Mouse (Mus musculus) kidney, adult 2 months (tissue): ENCODE results near the gene Herc4. TPM values are rescaled to one million over a fixed set of nuclear protein-coding genes. Genes with fewer than 3 reads are reported as not detected.
A peak's percentile ranks its signal among the peaks of the same experiment; 100 is the strongest.

Experiments
- DNase-seq: peaks from one replicate; pipeline ENCODE4 v3.0.0; 2021
- H3K27ac ChIP-seq: fragments of 200-500 bp; 2 replicates; pipeline ENCODE4 v1.5.1; 2012; ENCODE audit warnings: low read depth, low read length, control low read depth, inconsistent platforms; ENCODE audit not compliant: insufficient read depth
- H3K27me3 ChIP-seq: fragments of 200-500 bp; replicated peaks from 2 replicates; pipeline ENCODE4 v1.6.1; 2012; ENCODE audit warnings: mild to moderate bottlenecking, moderate library complexity, low read length, inconsistent platforms; ENCODE audit not compliant: control insufficient read depth, insufficient read depth
- H3K36me3 ChIP-seq: fragments of 200-500 bp; 2 replicates; pipeline ENCODE4 v1.6.1; 2012; ENCODE audit warnings: mild to moderate bottlenecking, moderate library complexity, low read length, inconsistent platforms; ENCODE audit not compliant: control insufficient read depth, insufficient read depth
- H3K4me1 ChIP-seq: fragments of 200-500 bp; 2 replicates; pipeline ENCODE4 v1.6.1; 2011; ENCODE audit warnings: low read length; ENCODE audit not compliant: control insufficient read depth, insufficient read depth
- H3K4me3 ChIP-seq: fragments of 200-500 bp; 2 replicates; pipeline ENCODE4 v1.5.1; 2011; ENCODE audit warnings: mild to moderate bottlenecking, low read depth, low read length, control low read depth; ENCODE audit not compliant: insufficient read depth
- CTCF ChIP-seq: fragments of 200-500 bp; conservative IDR thresholded peaks from 2 replicates; pipeline ENCODE4 v1.5.1; 2011; ENCODE audit warnings: low read depth, mild to moderate bottlenecking, control low read depth, low read length, moderate library complexity, mixed read lengths; ENCODE audit not compliant: insufficient read depth, insufficient read length
- POLR2A ChIP-seq: fragments of 200-500 bp; IDR thresholded peaks from one replicate; pipeline ENCODE4 v1.6.1; 2011; ENCODE audit warnings: low read depth, low read length, control low read depth
- WGBS: fragments of 180-500 bp; shearing (Covaris S2); methylation state at CpG from one replicate; pipeline ENCODE4 v1.1.7; 2018; 5-methylcytosine and 5-hydroxymethylcytosine counted together
- polyA plus RNA-seq: library from polyadenylated mRNA; depleted of rRNA; stranded (reverse); fragments of >200 nt; gene quantifications from 2 replicates; pipeline ENCODE4 v1.2.3, GENCODE M21; 2012

The Herc4 gene
- polyA plus RNA-seq, 1 experiment: 17.7 TPM

DNA sequence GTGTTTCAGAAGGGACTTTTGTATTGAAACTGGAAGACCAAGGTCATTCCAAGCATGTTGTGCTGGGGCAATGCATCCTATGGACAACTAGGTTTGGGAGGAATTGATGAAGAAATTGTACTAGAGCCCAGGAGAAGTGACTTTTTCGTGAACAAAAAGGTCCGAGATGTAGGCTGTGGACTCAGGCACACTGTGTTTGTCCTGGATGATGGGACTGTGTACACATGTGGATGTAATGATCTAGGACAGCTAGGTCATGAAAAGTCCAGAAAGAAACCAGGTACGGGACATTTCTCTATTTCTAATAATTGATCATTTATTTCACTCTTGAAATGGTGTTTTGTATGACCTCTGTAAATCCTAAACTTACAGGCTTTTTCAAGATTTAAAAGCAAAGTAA lies 2.2 kb downstream of the Herc4 start:
- 85% methylated on average over 3 of the region's 3 CpGs for WGBS
- TF ChIP-seq POLR2A: no peak
- no peaks in the 10 kb centered on the region; the same call in 1 of the 2 replicates for H3K36me3 ChIP-seq
- no peak overlapping the region for H3K4me3 ChIP-seq
- DNase-seq: no peak
- no peak overlapping the region; the same call in 1 of the 2 replicates for H3K27ac ChIP-seq
- H3K27me3 ChIP-seq: no peaks in the 10 kb centered on the region
- H3K4me1 ChIP-seq: peaks cover 8% of the 10 kb centered on the region; the same call in 1 of the 2 replicates

DNA sequence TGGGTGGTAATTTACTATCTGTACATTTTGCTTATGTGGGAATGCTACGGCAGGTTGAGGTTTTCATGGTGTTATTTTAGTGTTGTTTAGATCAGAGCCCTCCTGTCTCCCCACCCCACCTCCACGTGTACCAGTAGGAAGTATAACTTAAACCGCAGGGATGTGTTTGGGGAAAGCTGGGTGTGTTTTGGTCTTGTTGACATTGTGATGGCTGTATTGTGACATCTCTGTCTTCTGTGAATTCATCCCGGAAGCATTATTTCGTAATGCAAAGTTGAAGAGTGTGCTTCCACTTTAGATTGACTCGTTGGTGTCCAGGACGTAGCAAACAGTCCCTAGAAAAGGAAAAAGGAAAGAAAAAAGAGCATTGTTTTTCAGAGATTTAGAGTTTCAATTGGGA lies 3.8 kb downstream of the Herc4 start:
- 79% methylated on average over 7 of the region's 7 CpGs for WGBS
- Histone ChIP-seq H3K27ac (no peak overlapping the region), H3K36me3 (peaks cover 1% of the 10 kb centered on the region; the same call in 1 of the 2 replicates), H3K4me1 (peaks cover 6% of the 10 kb centered on the region; the same call in 1 of the 2 replicates), H3K4me3 (no peak overlapping the region), H3K27me3 (no peaks in the 10 kb centered on the region)
- TF ChIP-seq CTCF: no peak
- no peak for TF ChIP-seq POLR2A
- DNase-seq: no peak

DNA sequence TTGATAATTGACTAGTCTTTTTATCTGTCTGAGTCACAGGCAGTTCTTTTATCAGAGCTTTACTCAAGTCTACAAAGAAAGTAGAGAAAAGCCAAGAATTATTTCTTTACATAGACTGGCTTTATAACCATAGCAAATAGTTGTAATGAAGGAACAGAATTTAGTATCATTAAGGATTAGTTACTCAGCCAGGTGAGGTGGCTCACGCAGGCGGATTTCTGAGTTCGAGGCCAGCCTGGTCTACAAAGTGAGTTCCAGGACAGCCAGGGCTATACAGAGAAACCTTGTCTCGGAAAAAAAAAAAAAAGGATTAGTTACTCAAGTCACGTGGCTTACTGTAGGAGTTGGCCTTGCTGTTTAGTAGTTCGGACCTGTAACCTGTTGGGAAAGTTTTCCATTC lies 4.8 kb downstream of the Herc4 start:
- Histone ChIP-seq H3K4me1 (no peaks in the 10 kb centered on the region), H3K4me3 (no peak overlapping the region), H3K27me3 (no peaks in the 10 kb centered on the region), H3K36me3 (peaks cover 1% of the 10 kb centered on the region; the same call in 1 of the 2 replicates), H3K27ac (no peak overlapping the region)
- no peak for DNase-seq
- WGBS: 95% methylated on average over 6 of the region's 6 CpGs
- no peak for TF ChIP-seq POLR2A
- no peak for TF ChIP-seq CTCF

DNA sequence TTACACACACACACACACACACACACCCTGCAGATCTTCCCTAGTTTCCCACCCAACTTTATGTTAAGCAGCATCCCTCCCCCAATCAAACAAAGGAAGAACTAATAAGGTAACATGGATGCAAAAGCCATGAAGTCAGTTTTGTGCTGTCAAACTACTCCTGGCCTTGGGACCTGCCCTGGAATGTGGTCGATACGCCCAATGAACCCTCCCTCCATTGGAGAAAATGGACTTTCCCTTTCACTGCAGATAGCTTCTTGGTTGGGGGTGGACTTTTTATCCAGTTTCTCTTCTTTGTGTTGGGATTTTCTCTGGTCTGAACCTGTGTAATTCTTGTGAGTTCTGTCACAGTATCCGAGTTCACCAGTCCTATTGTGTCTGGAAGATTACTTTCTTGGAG lies 15.1 kb downstream of the Herc4 start:
- no peaks in the 10 kb centered on the region for H3K36me3 ChIP-seq
- no peak for TF ChIP-seq POLR2A
- no peak for TF ChIP-seq CTCF
- H3K4me3 ChIP-seq: no peak overlapping the region
- no peak overlapping the region for H3K27ac ChIP-seq
- H3K27me3 ChIP-seq: no peaks in the 10 kb centered on the region
- DNase-seq: peak; percentile 12
- WGBS: 36% methylated on average over 3 of the region's 3 CpGs
- peaks cover 10% of the 10 kb centered on the region for H3K4me1 ChIP-seq

DNA sequence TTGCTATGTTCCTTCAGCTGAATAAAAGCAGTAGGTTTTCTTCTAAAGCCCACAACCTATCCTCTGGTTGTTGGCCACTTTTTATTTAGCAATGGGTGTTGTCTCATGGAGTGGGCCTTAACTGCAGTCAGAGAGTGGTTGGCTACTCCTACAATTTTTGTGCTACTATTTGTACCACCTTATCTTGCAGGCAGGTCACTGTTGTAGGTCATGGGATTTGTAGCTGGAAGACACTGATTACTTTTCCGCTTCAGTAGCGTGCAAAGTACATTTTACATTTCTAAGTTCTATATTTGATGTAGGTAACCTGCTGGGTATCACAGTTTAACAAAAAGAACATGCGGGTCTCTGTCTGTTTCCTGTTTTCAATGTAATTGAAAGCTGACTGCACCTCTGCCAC lies 15.7 kb downstream of the Herc4 start:
- Histone ChIP-seq H3K4me3 (no peak overlapping the region), H3K27ac (no peak overlapping the region; the same call in 1 of the 2 replicates), H3K4me1 (peaks cover 10% of the 10 kb centered on the region), H3K27me3 (no peaks in the 10 kb centered on the region), H3K36me3 (no peaks in the 10 kb centered on the region)
- no peak for DNase-seq
- TF ChIP-seq POLR2A (no peak), CTCF (no peak)
- WGBS: 67% methylated on average over 3 of the region's 3 CpGs

DNA sequence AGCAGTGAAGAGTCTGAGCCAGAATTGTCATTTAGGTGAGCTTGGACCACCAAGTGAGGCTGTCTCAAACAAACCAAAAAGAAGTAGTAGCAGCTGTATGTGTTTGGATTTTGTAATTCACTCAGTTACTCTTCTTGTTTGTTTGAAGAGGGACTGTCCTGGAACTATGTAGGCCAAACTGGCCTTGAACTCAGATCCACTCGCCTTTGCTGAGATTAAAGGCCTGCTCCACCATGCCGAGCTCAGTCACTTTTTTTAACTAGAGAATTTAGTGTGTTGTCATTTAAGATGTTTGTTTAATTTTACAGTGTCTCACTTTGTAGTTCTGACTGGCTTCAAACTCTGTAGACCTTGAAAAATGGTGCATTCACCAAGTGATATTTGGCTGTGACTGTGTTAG lies 24.3 kb downstream of the Herc4 start:
- no peak for TF ChIP-seq POLR2A
- no peak for TF ChIP-seq CTCF
- Histone ChIP-seq H3K4me1 (no peaks in the 10 kb centered on the region), H3K27me3 (no peaks in the 10 kb centered on the region), H3K27ac (no peak overlapping the region), H3K36me3 (peaks cover 1% of the 10 kb centered on the region; the same call in 1 of the 2 replicates), H3K4me3 (no peak overlapping the region)
- WGBS: 89% methylated on average over 2 of the region's 2 CpGs
- DNase-seq: no peak

DNA sequence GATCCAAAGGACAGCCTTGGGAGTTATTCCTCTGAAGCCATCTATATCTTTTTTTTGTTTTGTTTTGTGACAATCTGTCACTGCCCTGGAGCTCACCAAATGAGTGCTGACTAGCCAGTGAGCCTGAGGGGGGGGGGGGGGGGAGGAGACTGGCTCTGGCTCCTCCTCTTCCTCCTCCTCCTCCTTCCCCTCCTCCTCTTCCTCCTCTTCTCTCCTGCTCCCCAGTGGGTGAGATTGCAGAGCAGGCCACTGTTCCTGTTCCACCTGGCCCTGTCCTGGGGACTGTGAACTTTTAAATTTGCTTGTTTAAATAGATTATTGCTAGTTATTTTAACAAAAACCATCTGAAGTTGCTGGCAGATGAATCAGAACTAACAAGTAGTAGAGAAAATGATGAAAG lies 28.8 kb downstream of the Herc4 start:
- no peak overlapping the region for H3K4me3 ChIP-seq
- no peak for DNase-seq
- no peak overlapping the region for H3K27ac ChIP-seq
- peaks cover 1% of the 10 kb centered on the region; the same call in 1 of the 2 replicates for H3K36me3 ChIP-seq
- no peaks in the 10 kb centered on the region for H3K27me3 ChIP-seq
- TF ChIP-seq POLR2A: no peak
- no peak for TF ChIP-seq CTCF
- no peaks in the 10 kb centered on the region for H3K4me1 ChIP-seq

DNA sequence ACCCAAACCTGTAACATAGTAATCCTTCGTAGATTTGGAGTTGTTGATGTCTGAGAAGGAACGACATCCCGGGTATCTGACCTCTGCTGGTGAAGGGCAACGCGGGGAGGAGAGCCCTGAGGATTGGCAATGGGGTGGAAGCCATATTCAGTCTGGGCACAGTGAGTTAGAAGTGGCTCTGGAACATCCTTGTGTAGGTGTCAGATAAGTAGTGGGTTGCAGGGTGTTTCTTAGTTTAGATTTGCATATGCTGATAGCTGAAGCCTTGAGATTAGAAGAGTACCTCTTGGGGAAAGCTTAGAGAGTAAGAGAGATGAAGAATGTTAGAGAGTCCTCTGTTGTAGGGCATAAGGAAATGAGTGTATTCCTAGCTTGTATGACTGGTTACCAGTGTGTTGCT lies 29.3 kb downstream of the Herc4 start:
- WGBS: 93% methylated on average over 5 of the region's 5 CpGs
- TF ChIP-seq POLR2A (no peak), CTCF (no peak)
- Histone ChIP-seq H3K4me1 (no peaks in the 10 kb centered on the region), H3K27me3 (no peaks in the 10 kb centered on the region), H3K4me3 (no peak overlapping the region), H3K27ac (no peak overlapping the region), H3K36me3 (peaks cover 1% of the 10 kb centered on the region; the same call in 1 of the 2 replicates)
- no peak for DNase-seq
